Mouse (Mus musculus): ENCODE measurements around the gene Dvl3.

- TF ChIP-seq CTCF (IDR thresholded peaks at IDR 0.05; ENCODE audit: extremely low read depth, insufficient read depth, low read length) (peak; percentile 65), POLR2A (IDR thresholded peaks at IDR 0.05; ENCODE audit: extremely low read depth, insufficient read depth, low read length) (no peak)
Observed at GRCm38 (mm10) chr16:20496671-20497600, 19.8 kb upstream of the Dvl3 start.
